14 mouse cellular contexts compared by ENCODE assay signal in the genomic region with DNA sequence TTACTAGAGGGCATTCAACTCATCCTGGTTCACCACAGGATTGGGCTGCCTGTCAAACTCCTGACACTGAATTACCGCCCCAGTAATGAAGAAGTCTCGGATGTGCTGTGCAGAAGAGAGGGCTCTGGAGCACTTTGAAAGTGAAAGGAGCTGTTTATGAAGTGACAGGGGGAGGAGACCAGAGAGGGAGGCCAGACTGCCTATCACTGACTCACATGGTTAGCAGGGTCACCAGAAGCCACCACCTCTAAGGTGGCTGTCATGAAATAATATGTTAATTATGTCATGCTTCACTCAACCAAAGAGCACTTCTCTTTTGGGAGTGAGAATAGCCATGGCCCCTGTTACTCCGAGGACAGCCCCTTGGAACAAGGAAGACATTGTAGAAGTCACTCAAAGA.
A peak's percentile ranks its signal among the peaks of the same experiment; 100 is the strongest.
DNase-seq lines count a peak whose midpoint lies in the region; ATAC-seq and TF ChIP-seq lines count a peak whose summit lies in the region.
"Had no signal": no experiment of that assay in that cellular context is flagged by ENCODE, and none has a peak within 500 bp of the region (broad histone marks: within the 10 kb centered on the region; RNA-seq: fewer than 3 reads in every experiment).

No protein-coding gene starts in this region.

- no peaks in the 10 kb centered on the region for H3K27me3 ChIP-seq in kidney, embryonic 14.5 days (ENCODE audit: control insufficient read depth, insufficient read depth, low read length)
- no peaks in the 10 kb centered on the region for H3K27me3 ChIP-seq in kidney, embryonic 15.5 days
- no peaks in the 10 kb centered on the region for H3K27me3 ChIP-seq in CH12.LX (replicated peaks)
- no peaks in the 10 kb centered on the region for H3K27me3 ChIP-seq in heart, embryonic 12.5 days (replicated peaks)
- H3K27me3 ChIP-seq: embryonic facial prominence, embryonic 12.5 days had no signal

- dilution Hi-C loops in CH12.LX (cut with MboI; ENCODE audit: extremely low pct_ligation_motif_present, extremely low pct_unique_long_range_greater_than_20kb, low sequenced_read_pairs) = no loop called here

- no peak overlapping the region for H3K9ac ChIP-seq in kidney, embryonic 14.5 days (ENCODE audit: low read depth, low read length)
- no peak overlapping the region for H3K9ac ChIP-seq in kidney, embryonic 15.5 days
- H3K9ac ChIP-seq in CH12.LX (ENCODE audit: insufficient read depth, low read depth) = peak overlapping the region; percentile 41; the same call in 1 of the 2 replicates
- no peak overlapping the region for H3K9ac ChIP-seq in heart, embryonic 12.5 days
- H3K9ac ChIP-seq: embryonic facial prominence, embryonic 12.5 days had no signal

- no peaks in the 10 kb centered on the region for H3K9me3 ChIP-seq in kidney, embryonic 14.5 days (ENCODE audit: control insufficient read depth, low read length)
- H3K9me3 ChIP-seq in kidney, embryonic 15.5 days (replicated peaks) = no peaks in the 10 kb centered on the region
- no peaks in the 10 kb centered on the region for H3K9me3 ChIP-seq in CH12.LX (replicated peaks; ENCODE audit: low read length)
- no peaks in the 10 kb centered on the region for H3K9me3 ChIP-seq in heart, embryonic 12.5 days (replicated peaks)
- H3K9me3 ChIP-seq: embryonic facial prominence, embryonic 12.5 days had no signal

- 0 out of 2 replicates have a peak, but pooled peaks have one; percentile 35 for ATAC-seq in kidney, embryonic 14.5 days (ENCODE audit: low FRiP score, low TSS enrichment)
- ATAC-seq in kidney, embryonic 15.5 days (replicated peaks; ENCODE audit: low FRiP score) = no peak
- ATAC-seq in megakaryocyte, adult 5-6 weeks (ENCODE audit: poor library complexity, severe bottlenecking) = 0 out of 2 replicates have a peak, but pooled peaks have one; percentile 15
- no peak for ATAC-seq in heart, embryonic 12.5 days (ENCODE audit: insufficient number of reproducible peaks, low FRiP score)
- ATAC-seq: activated CD4-positive, CD25-positive, alpha-beta regulatory T cell, adult 4 months had no signal

- TF ChIP-seq EP300 in CH12.LX (IDR thresholded peaks at IDR 0.05; ENCODE audit: low read length) = no peak

- no peak overlapping the region for H3K4me3 ChIP-seq in kidney, embryonic 14.5 days (ENCODE audit: low read length)
- H3K4me3 ChIP-seq in kidney, embryonic 15.5 days (replicated peaks) = no peak overlapping the region
- H3K4me3 ChIP-seq in CH12.LX (replicated peaks in 1 of 3; ENCODE audit: low read depth in 2 of 3, low read length in 2 of 3, poor library complexity in 1 of 3) = peak overlapping the region in 2 of 3 experiments; percentile 47 to 48
- no peak overlapping the region for H3K4me3 ChIP-seq in heart, embryonic 12.5 days
- H3K4me3 ChIP-seq: embryonic facial prominence, embryonic 12.5 days had no signal

- WGBS in kidney, embryonic 14.5 days = 54% methylated on average over 3 of the region's 3 CpGs
- WGBS in kidney, embryonic 15.5 days = 50% methylated on average over 3 of the region's 3 CpGs
- WGBS in heart, embryonic 12.5 days = 66% methylated on average over 3 of the region's 3 CpGs

- no peak for TF ChIP-seq POLR2A in CH12.LX (IDR thresholded peaks at IDR 0.05; ENCODE audit: low read depth, low read length)

- no peak overlapping the region for H3K27ac ChIP-seq in kidney, embryonic 14.5 days (ENCODE audit: low read depth, low read length)
- H3K27ac ChIP-seq in kidney, embryonic 15.5 days = no peak overlapping the region; the same call in 1 of the 2 replicates
- peak overlapping the region; percentile 20; the same call in 1 of the 2 replicates for H3K27ac ChIP-seq in CH12.LX (ENCODE audit: insufficient read depth, low read depth)
- no peak overlapping the region for H3K27ac ChIP-seq in heart, embryonic 12.5 days (ENCODE audit: poor library complexity, severe bottlenecking)
- H3K27ac ChIP-seq: embryonic facial prominence, embryonic 12.5 days had no signal

- no peak overlapping the region for H3K4me2 ChIP-seq in kidney, embryonic 14.5 days (replicated peaks; ENCODE audit: low read depth, low read length)
- no peak overlapping the region for H3K4me2 ChIP-seq in kidney, embryonic 15.5 days
- peak overlapping the region; percentile 82 for H3K4me2 ChIP-seq in CH12.LX (ENCODE audit: insufficient read depth, low read depth, poor library complexity, severe bottlenecking)
- H3K4me2 ChIP-seq in heart, embryonic 12.5 days = no peak overlapping the region
- H3K4me2 ChIP-seq: embryonic facial prominence, embryonic 12.5 days had no signal

- H3K79me2 ChIP-seq in CH12.LX (replicated peaks; ENCODE audit: control insufficient read depth, extremely low read depth, insufficient read depth, poor library complexity, severe bottlenecking) = no peaks in the 10 kb centered on the region

- TF ChIP-seq RAD21 in CH12.LX (IDR thresholded peaks at IDR 0.05; ENCODE audit: low read depth, low read length) = no peak

- no peaks in the 10 kb centered on the region for H3K36me3 ChIP-seq in kidney, embryonic 14.5 days (ENCODE audit: control insufficient read depth, insufficient read depth, low read length)
- no peaks in the 10 kb centered on the region for H3K36me3 ChIP-seq in kidney, embryonic 15.5 days
- H3K36me3 ChIP-seq in CH12.LX (replicated peaks in 1 of 2; ENCODE audit: control insufficient read depth in 1 of 2, insufficient read depth in 1 of 2, low read length in 1 of 2) = peaks cover 0 to 4% of the 10 kb centered on the region in 2 experiments
- H3K36me3 ChIP-seq in heart, embryonic 12.5 days = no peaks in the 10 kb centered on the region
- H3K36me3 ChIP-seq: embryonic facial prominence, embryonic 12.5 days had no signal

- DNase-seq in 416B (ENCODE audit: low read depth) = peak; percentile 44
- peak; percentile 82 for DNase-seq in CH12.LX (ENCODE audit: extremely low read depth)
- DNase-seq in right cerebral cortex, postnatal 14 days = no peak
- DNase-seq: cerebellum, adult 11-12 months; heart, adult 11 months; heart, postnatal 14 days; kidney, adult 11 months; lung, postnatal 14 days had no signal

- H3K4me1 ChIP-seq in kidney, embryonic 14.5 days (ENCODE audit: control insufficient read depth, insufficient read depth, low read length) = peaks cover 14% of the 10 kb centered on the region; the same call in 1 of the 2 replicates
- H3K4me1 ChIP-seq in kidney, embryonic 15.5 days = peaks cover 27% of the 10 kb centered on the region
- H3K4me1 ChIP-seq in CH12.LX (ENCODE audit: control insufficient read depth in 1 of 2, insufficient read depth in 2 of 2) = peaks cover 2 to 46% of the 10 kb centered on the region in 2 experiments; a peak in 2 of 4 replicates
- H3K4me1 ChIP-seq in heart, embryonic 12.5 days (replicated peaks) = peaks cover 25% of the 10 kb centered on the region

- in situ Hi-C loops in CH12.LX (cut with MboI; ENCODE audit: low pct_ligation_motif_present, low pct_unique_long_range_greater_than_20kb, low sequenced_read_pairs) = no loop called here

- TF ChIP-seq CTCF in CH12.LX (conservative IDR thresholded peaks at IDR 0.05 in 1 of 2, IDR thresholded peaks at IDR 0.05 in 1 of 2; ENCODE audit: low read depth in 2 of 2, low read length in 2 of 2) = no peak

TF ChIP-seq in CH12.LX, 34 proteins besides CTCF, POLR2A, EP300 and RAD21 (continues in another document):
- TF ChIP-seq MAFK (IDR thresholded peaks at IDR 0.05; ENCODE audit: insufficient replicate concordance, low read length) (no peak), TCF12 (IDR thresholded peaks at IDR 0.05; ENCODE audit: low read depth, low read length) (no peak), USF1 (IDR thresholded peaks at IDR 0.05; ENCODE audit: low read depth, low read length) (no peak), ELF1 (IDR thresholded peaks at IDR 0.05; ENCODE audit: low read depth, low read length) (no peak), MEF2A (IDR thresholded peaks at IDR 0.05; ENCODE audit: borderline replicate concordance, low read depth, low read length) (no peak), CHD2 (IDR thresholded peaks at IDR 0.05; ENCODE audit: low read length) (no peak), USF2 (conservative IDR thresholded peaks at IDR 0.05; ENCODE audit: low read depth, low read length) (no peak), ZC3H11A (IDR thresholded peaks at IDR 0.05; ENCODE audit: low read depth, low read length) (no peak), MAZ (IDR thresholded peaks at IDR 0.05; ENCODE audit: low read depth, low read length) (no peak), ZMIZ1 (IDR thresholded peaks at IDR 0.05; ENCODE audit: low read depth, low read length) (no peak), E2F4 (IDR thresholded peaks at IDR 0.05; ENCODE audit: insufficient replicate concordance, low read depth, low read length) (no peak), MXI1 (IDR thresholded peaks at IDR 0.05; ENCODE audit: low read depth, low read length) (peak; percentile 51), GABPA (IDR thresholded peaks at IDR 0.05; ENCODE audit: insufficient replicate concordance, low read depth, low read length) (no peak), ZKSCAN1 (IDR thresholded peaks at IDR 0.05; ENCODE audit: borderline replicate concordance, low read depth, low read length) (no peak), CHD1 (IDR thresholded peaks at IDR 0.05; ENCODE audit: low read depth, low read length) (no peak), SMC3 (IDR thresholded peaks at IDR 0.05; ENCODE audit: low read depth, low read length) (no peak), JUND (conservative IDR thresholded peaks at IDR 0.05; ENCODE audit: low read depth, low read length) (no peak), ZNF384 (IDR thresholded peaks at IDR 0.05; ENCODE audit: low read depth, low read length) (no peak), UBTF (IDR thresholded peaks at IDR 0.05; ENCODE audit: low read depth, low read length) (no peak), NELFE (IDR thresholded peaks at IDR 0.05; ENCODE audit: low read depth, low read length) (peak; percentile 10; the same call in 1 of the 2 replicates), PAX5 (IDR thresholded peaks at IDR 0.05; ENCODE audit: low read length) (no peak), POLR2AphosphoS2 (IDR thresholded peaks at IDR 0.05; ENCODE audit: low read depth, low read length) (no peak), MYC (IDR thresholded peaks at IDR 0.05; ENCODE audit: low read depth, low read length) (0 out of 2 replicates have a peak, but pooled peaks have one; percentile 16), IRF4 (IDR thresholded peaks at IDR 0.05; ENCODE audit: low read depth, low read length) (no peak), BHLHE40 (IDR thresholded peaks at IDR 0.05; ENCODE audit: low read depth, low read length) (0 out of 2 replicates have a peak, but pooled peaks have one; percentile 5), JUN (IDR thresholded peaks at IDR 0.05; ENCODE audit: insufficient read depth, low read depth, low read length) (no peak), NRF1 (IDR thresholded peaks at IDR 0.05; ENCODE audit: low read depth, low read length) (no peak), TBP (conservative IDR thresholded peaks at IDR 0.05; ENCODE audit: low read depth, low read length) (0 out of 2 replicates have a peak, but pooled peaks have one; percentile 45), MAX (IDR thresholded peaks at IDR 0.05; ENCODE audit: low read length) (0 out of 2 replicates have a peak, but pooled peaks have one; percentile 28), RCOR1 (conservative IDR thresholded peaks at IDR 0.05; ENCODE audit: low read depth, low read length) (no peak)

Comparison
In these comparisons a context has a peak if more than half of its experiments do, and no peak if none do; other contexts are left out.
1. ATAC-seq: peak in kidney, embryonic 14.5 days (single experiment) and megakaryocyte, adult 5-6 weeks (single experiment); none in kidney, embryonic 15.5 days (single experiment) and heart, embryonic 12.5 days (single experiment).
2. H3K4me3 ChIP-seq: peak in CH12.LX (2 of 3); none in kidney, embryonic 14.5 days (single experiment), kidney, embryonic 15.5 days (single experiment) and heart, embryonic 12.5 days (single experiment).